Mouse (Mus musculus) thymus, adult 2 months (tissue): ENCODE measurements around the gene Syt16.

ENCODE experiments used
- CTCF ChIP-seq: fragments of 200-500 bp; IDR thresholded peaks from 2 replicates; pipeline ENCODE4 v1.5.1; 2012; ENCODE audit warnings: mild to moderate bottlenecking, control low read depth, low read length, moderate library complexity, borderline replicate concordance; ENCODE audit not compliant: control insufficient read depth, poor library complexity, insufficient read depth; ENCODE audit errors: extremely low read depth
- POLR2A ChIP-seq: fragments of 200-500 bp; IDR thresholded peaks from 2 replicates; pipeline ENCODE4 v1.6.1; 2012; ENCODE audit warnings: mild to moderate bottlenecking, low read length, control low read depth, moderate library complexity; ENCODE audit not compliant: control insufficient read depth, poor library complexity, insufficient read depth; ENCODE audit errors: extremely low read depth

- no peak for TF ChIP-seq CTCF
- TF ChIP-seq POLR2A = no peak
Observed at GRCm38 (mm10) chr12:74015491-74015890, 18.0 kb downstream of the Syt16 start.
